Comparison of ENCODE assay signal across 8 mouse cellular contexts in genomic region chr2:181379778-181380177, GRCm38 (mm10). TPM values are rescaled to one million over a fixed set of nuclear protein-coding genes. Genes with fewer than 3 reads are reported as not detected.
DNase-seq lines count a peak whose midpoint lies in the region; ATAC-seq and TF ChIP-seq lines count a peak whose summit lies in the region.

Lime1 (plus strand) TSS chr2:181380078.

- ATAC-seq in hematopoietic stem cell, adult 5-6 weeks (replicated peaks in 1 of 2; ENCODE audit: insufficient read depth in 1 of 2, low FRiP score in 2 of 2, low TSS enrichment in 1 of 2, low read depth in 1 of 2, poor library complexity in 2 of 2, severe bottlenecking in 2 of 2) = no peak
- no peak for ATAC-seq in megakaryocyte, adult 5-6 weeks (ENCODE audit: poor library complexity, severe bottlenecking)

- no peak for DNase-seq in layer of hippocampus, adult 8-10 months (ENCODE audit: low spot score in 2 of 2)
- no peak for DNase-seq in layer of hippocampus, adult 11-12 months (ENCODE audit: low spot score)
- DNase-seq in ovary, postnatal 14 days (ENCODE audit: low spot score) = no peak
- DNase-seq in cerebellum, postnatal 25 days = no peak
- DNase-seq in heart, adult 9 months (ENCODE audit: low spot score in 2 of 2) = no peak

- no peak within 1 kb of the TSS for H3K27ac ChIP-seq in bone marrow, adult 2 months (ENCODE audit: control insufficient read depth, insufficient read depth, low read depth, low read length, poor library complexity)

- H3K4me1 ChIP-seq in bone marrow, adult 2 months (ENCODE audit: control insufficient read depth, insufficient read depth, low read length) = no peaks in the 10 kb centered on the region; the same call in 1 of the 2 replicates

- TF ChIP-seq CTCF in bone marrow, adult 2 months (IDR thresholded peaks at IDR 0.05; ENCODE audit: control insufficient read depth, insufficient read depth, low read length) = no peak

- WGBS in bone marrow, adult 2 months = 93% methylated on average over 12 of the region's 12 CpGs

- TF ChIP-seq POLR2A in bone marrow, adult 2 months (IDR thresholded peaks at IDR 0.05; ENCODE audit: borderline replicate concordance, control insufficient read depth, low read depth, low read length) = no peak

- no peak within 1 kb of the TSS for H3K4me3 ChIP-seq in bone marrow, adult 2 months (replicated peaks; ENCODE audit: control insufficient read depth, low read depth, low read length)

RNA-seq across cellular contexts. Expression of gene Lime1, which starts in this region (rescaled TPM):
- 10 to 100 TPM; 31.4 to 58.3 (median 42.7) TPM for total RNA-seq in layer of hippocampus, adult 8-10 months (2022)
- 37.9 and 47.7 TPM in 2 replicates for polyA plus RNA-seq in bone marrow, adult 2 months (2011; ENCODE audit: insufficient read depth, insufficient read length, low replicate concordance, missing spikeins)
- 32.4 and 36.1 TPM in 2 replicates for total RNA-seq in hematopoietic stem cell, adult 5-6 weeks (2017)
- total RNA-seq in megakaryocyte, adult 5-6 weeks (2015) = 21.5 and 25.4 TPM in 2 replicates
- 20.4 and 28.9 TPM in 2 replicates for total RNA-seq in megakaryocyte, adult 5-6 weeks (2017)
